Mouse (Mus musculus) layer of hippocampus, adult 11-12 months (tissue): ENCODE results near the gene Galnt7.

Experiments used
- DNase-seq: peaks from one replicate; pipeline ENCODE4 v3.0.0; 2022; ENCODE audit warnings: low spot score

Gene Galnt7

DNA sequence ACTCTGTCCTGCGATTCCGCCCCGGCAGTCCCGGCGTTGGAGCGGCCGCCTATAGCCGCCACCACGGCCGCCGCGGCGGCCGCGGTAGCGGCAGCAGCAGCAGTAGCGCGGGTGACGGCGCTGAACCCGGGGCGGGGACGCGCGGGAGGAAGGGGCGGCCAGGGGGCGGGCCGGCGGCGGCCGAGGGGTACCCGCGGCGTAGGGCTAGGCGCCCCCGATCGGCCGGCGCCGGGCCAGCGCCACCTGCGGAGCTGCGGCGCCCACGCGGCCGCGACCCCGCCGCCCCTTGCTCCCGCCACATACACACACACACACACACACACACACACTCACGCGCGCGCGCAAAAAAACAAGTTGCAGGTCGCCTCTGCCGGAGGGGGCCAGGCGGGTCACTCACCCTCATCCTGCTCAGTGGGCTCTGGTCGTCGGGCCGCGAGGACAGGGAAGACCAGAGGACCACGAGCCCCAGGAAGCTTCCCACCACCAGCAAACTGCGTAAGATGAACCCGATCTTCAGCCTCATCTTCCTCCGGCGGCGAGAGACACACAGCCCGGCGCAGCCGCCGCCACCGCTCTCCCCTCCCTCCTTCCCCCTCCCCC is at the start of gene Galnt7:
Galnt7 (minus strand) TSS at position 577 of the 600 bp plus-strand sequence.
- peak; percentile 55 for DNase-seq

DNA sequence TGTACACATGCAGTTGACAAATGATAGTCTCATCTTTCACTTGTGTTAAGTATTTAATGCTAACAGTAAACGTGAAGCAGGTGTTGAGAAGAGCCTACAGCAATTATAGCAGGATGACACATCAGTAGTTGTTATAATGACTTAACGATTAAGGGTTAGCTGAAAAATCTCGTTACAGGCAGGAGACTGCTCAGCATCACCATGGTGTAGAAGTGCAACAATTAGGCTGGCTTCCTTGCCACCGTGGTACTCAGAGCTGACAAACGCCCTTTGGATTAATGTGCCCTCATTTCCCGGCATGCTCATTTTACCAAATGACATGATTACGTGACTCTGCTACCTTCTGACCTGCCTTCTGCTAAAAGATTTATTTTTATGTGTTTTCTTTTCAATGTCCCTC is 35.8 kb upstream of the Galnt7 start:
- DNase-seq = no peak

DNA sequence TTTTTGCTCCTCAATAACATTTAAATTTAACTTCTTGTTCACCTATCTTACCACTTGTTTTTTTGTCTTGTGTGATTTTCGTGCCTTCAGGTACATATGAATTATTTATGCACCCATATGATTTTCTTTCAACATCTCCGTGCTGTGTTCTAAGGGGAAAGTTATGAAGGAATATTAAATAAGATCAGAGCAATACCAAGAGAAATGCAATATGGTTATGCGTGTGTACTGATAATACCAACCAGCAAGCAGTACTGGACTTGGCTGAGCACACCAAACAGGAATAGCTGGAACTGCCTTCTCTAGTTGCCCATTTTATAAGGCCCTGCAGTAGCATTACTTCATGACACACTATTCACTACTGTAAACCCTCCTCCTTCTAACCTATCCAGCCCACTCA is 33.0 kb upstream of the Galnt7 start:
- DNase-seq = no peak

DNA sequence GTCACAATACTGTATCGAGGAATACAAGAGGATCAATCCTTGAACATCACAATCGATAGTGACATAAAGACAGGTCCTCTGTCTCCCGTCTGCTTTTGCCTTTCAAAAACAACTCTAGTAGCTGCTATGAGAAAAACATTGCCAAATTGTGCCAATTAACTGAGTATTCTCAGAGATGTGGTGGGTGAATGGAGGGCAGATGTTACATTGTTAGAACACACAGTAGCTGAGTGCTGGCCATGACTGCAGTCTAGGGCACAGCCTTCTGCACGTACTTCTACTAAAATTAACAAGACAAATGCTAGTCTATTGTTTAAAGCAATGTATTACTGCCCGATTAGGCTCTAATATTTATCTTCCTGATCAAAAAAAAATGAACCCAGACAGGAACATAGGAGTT is 27.2 kb upstream of the Galnt7 start:
- peak; percentile 25 for DNase-seq

DNA sequence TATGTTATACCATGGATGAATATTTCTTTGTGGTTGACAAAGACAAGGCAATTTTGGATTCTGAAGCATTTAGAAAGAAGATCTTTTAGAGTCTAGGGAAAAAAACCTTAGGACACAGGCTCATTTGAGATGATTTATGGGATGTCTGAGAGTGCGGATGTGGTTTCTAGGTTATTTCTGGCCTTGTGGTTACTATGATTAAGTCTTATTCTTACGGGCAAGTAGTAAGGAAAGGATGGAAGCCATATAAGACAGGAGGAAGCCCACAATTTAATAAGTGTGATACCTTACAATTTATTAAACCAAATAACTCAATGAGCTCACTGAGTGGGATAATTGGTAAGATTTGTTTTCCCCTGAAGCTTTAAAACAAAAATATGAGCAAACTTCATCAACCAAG is 11.3 kb upstream of the Galnt7 start:
- DNase-seq = no peak

- no peak for DNase-seq
Measured at GRCm38 (mm10) chr8:57660019-57660418, 7.2 kb upstream of the Galnt7 start.

GRCm38 (mm10) chr8:57656446-57656845 is 3.6 kb upstream of the Galnt7 start:
- DNase-seq = no peak

- DNase-seq = no peak
Measured at GRCm38 (mm10) chr8:57654146-57654545, 1.3 kb upstream of the Galnt7 start.

DNA sequence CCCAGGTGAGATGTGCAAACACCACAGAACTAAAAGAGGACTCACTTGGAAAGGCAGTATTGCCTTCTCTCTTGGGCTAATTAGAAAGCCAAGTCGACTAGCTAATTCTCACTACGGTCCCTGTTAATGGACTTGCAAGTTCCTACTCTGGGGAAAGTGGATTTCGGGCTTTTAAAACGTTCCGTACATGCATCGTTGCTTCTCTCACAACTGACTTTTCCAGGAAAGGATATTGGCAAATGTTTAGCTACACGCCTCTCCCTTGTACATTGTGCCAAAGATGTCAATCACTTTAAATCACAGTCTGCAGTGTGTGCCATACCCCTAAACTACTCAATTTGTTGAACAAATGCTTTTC is 915 bp upstream of the Galnt7 start:
- DNase-seq = no peak

GRCm38 (mm10) chr8:57653056-57653767 is 380 bp upstream of the Galnt7 start:
- DNase-seq = peak; percentile 13

- peak; percentile 58 for DNase-seq
Measured at GRCm38 (mm10) chr8:57651689-57652455, 960 bp downstream of the Galnt7 start.

- no peak for DNase-seq
Measured at GRCm38 (mm10) chr8:57651357-57651688, 1.5 kb downstream of the Galnt7 start.

GRCm38 (mm10) chr8:57650216-57650615 is 2.6 kb downstream of the Galnt7 start:
- no peak for DNase-seq

GRCm38 (mm10) chr8:57647566-57647965 is 5.3 kb downstream of the Galnt7 start:
- DNase-seq = no peak

DNA sequence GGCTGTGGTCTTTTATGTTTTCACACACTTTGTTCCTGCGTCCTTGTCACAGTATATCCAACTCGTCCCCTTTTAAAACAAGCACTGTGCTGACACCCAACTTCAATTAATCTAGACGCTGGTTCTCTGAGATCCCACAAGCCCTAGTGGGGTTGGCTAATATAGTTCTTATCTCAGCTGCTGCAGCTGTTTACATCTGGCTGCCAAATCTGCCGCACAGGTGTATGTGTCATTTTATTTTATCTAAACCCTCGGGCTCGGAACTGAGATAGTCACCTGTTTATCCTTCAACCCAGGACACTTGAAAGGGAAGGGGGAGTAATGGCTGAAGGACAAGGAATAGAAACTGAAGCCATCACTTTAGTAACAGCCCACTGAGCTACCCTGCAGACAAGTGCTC is 8.6 kb downstream of the Galnt7 start:
- DNase-seq = no peak

- no peak for DNase-seq
Measured at GRCm38 (mm10) chr8:57642722-57643121, 10.1 kb downstream of the Galnt7 start.

DNA sequence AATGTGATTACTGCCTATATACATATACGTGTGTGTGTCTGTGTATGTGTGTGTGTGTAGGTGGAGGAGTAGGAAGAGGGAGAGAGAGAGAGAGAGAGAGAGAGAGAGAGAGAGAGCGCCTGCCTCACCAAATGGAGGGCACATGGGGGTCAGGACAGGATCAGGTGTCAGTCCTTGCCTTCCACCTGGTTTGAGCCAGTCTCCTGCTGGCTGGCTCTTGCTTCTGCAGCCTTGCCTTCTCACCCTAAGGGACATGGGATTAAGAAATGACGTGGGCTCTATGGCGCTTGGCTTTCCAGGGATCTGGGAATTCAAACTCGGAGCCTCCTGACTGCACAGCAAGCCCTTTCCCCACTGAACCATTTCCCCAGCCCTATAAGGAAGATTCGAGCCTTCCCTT is 13.9 kb downstream of the Galnt7 start:
- DNase-seq = no peak

DNA sequence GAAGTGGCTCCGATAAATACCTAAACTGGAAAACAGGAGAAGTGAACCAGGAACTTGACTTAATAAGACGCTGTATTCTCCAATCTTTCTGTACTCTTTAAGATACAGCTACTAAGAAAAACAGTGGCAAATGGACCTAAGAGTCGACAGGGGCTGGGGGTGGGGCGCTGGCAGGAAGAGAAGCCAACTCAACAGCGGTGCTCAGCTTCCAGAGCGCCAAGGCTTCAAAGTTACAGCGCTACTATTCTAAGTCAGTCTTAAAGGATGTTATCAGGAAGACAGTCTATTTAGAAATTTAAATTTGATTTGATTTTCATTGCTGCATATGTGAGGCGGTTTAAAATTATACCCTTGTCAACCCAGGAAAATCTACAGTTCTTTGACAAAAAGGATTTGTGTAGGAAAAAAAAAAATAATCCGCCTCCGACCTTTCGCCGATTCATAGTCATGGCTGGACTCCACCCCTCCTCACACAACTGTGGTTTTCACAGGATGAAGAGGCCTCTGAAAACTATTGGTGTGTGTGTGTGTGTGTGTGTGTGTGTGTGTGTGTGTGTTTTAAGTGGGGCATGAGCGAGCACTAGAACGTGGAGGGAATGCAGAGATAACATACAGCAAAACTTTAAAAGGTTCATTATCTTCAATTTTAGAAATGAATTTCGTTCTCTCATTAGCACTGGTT is 15.1 kb downstream of the Galnt7 start:
- no peak for DNase-seq

GRCm38 (mm10) chr8:57636698-57637097 is 16.1 kb downstream of the Galnt7 start:
- no peak for DNase-seq

DNA sequence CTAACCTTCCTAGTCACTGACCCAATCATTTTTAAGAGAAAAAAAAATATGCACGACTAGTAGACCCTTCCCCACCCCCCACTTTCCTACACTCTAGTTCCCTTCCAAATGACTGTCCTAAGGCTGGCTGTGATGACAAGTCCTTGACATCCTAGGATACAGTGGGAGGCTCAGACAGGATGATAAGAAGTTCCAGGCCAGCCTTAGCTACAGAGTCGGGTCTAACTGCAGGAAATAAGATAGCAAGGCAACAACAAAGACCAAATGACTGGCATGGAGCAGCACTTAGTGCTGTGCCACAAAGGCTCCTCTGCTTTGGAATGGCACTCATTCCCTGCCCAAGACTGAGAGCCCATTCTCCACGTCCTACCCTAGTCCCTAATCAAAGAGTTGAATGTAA is 16.6 kb downstream of the Galnt7 start:
- no peak for DNase-seq

DNA sequence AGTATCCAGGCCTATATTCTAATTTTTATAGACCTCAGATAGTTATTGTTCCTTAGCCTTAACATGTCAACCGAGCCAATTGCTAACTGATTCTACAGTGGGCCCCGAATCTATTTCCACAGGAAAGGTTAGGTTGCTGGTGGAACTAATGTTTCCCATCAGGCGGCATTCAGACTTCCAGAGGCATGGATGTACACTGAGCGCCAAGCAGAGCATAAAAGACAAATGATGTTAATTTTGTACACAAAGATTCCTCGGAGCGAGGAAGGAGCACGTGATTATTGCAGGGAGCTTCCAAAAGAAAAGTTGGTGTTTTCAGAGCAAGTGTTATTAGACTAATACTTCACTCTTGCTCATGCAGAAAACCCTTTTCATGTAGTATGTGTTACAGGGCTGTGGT is 21.1 kb downstream of the Galnt7 start:
- DNase-seq = no peak

DNA sequence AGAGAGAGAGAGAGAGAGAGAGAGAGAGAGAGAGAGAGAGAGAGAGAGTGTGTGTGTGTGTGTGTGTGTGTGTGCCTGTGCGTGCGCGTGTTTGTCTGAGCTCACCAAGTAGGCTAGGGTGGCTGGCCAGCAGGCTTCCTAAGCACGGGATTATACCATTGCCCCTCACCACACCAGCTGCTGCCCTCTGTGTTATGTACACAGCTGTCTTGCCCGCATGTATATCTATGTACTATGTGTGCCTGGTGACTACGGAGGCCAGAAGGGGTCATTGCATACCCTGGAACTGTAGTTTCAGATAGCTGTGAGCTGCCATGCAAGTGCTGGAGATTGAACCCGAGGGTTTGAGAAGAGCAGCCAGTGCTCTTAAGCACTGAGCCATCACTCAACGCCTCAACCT is 22.7 kb downstream of the Galnt7 start:
- no peak for DNase-seq
